Mouse (Mus musculus) ES-E14 (cell line): ENCODE data around the gene Kif26b.

Source experiments
- CHD2 ChIP-seq: IDR thresholded peaks from 2 replicates; pipeline ENCODE4 v1.6.1; 2014; ENCODE audit warnings: mild to moderate bottlenecking, low read depth, low read length, inconsistent platforms
- HCFC1 ChIP-seq: IDR thresholded peaks from 2 replicates; pipeline ENCODE4 v1.6.1; 2012; ENCODE audit warnings: low read length, inconsistent platforms, borderline replicate concordance; ENCODE audit not compliant: insufficient read depth
- MAFK ChIP-seq: IDR thresholded peaks from 2 replicates; pipeline ENCODE4 v1.6.1; 2014; ENCODE audit warnings: mild to moderate bottlenecking, low read depth, low read length, inconsistent platforms; ENCODE audit not compliant: insufficient read depth
- ZC3H11A ChIP-seq: IDR thresholded peaks from 2 replicates; pipeline ENCODE4 v1.6.1; 2012; ENCODE audit warnings: low read depth, mild to moderate bottlenecking, inconsistent platforms, low read length, borderline replicate concordance
- ZNF384 ChIP-seq: IDR thresholded peaks from 2 replicates; pipeline ENCODE4 v1.6.1; 2012; ENCODE audit warnings: low read depth, low read length, inconsistent platforms

GRCm38 (mm10) chr1:178644954-178645353, 116.0 kb downstream of the Kif26b start:
- TF ChIP-seq MAFK (no peak), ZC3H11A (no peak), HCFC1 (no peak), ZNF384 (no peak), CHD2 (no peak)
